ENCODE assay signal across 8 mouse cellular contexts in the genomic region with DNA sequence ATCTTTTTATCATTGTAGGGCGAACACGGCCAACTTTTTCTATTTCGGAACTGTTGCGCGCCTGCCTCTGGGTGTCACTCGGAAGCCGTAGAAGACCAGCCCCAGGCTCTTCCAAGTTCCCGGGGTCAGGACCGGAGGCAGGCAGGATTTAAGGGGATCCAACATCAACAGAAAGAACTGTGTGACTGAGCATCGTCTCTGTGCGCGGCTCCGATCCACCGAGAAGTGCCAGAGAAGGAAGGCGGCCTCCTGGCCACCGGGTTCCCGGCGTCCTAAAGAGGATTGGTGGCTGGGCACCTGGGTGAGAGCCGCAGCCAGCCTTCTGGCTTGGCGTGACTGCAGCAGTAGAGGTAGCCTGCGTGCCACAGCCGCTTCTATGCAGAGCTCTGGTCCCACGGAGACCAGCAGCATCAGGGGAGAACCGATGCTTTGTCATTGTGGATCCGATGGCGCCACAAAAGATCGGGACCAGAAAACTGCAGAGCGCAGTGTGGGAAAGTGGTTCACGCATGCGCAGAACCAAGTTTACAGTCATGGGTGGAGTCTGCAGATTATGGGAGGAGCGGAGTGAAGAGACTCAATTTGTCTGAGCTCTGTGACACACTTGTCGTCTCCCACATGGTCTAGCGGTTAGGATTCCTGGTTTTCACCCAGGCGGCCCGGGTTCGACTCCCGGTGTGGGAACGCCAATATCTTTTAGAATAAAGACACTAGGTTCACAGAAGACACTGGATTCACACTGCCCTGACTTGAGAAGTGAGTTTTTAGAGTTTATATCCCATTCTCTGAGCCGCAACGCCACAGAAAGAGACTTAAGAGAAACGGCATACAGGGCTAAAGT. TPM values are rescaled to one million over a fixed set of nuclear protein-coding genes. Genes with fewer than 3 reads are reported as not detected.
DNase-seq lines count a peak whose midpoint lies in the region; ATAC-seq lines count a peak whose summit lies in the region.

No protein-coding gene starts in this region.

- intact Hi-C loops in gastrocnemius, postnatal 14 days (cut with DNase I; ENCODE audit: low total_unique reads) = loop anchor here (5.0 kb wide), 1 partner anchor 320 kb away; no protein-coding TSS in a partner anchor
- intact Hi-C loops in left cerebral cortex, postnatal 10 days (cut with DNase I) = loop anchor here (2.0 to 10.0 kb wide), 3 partner anchors 265 to 862 kb away; no protein-coding TSS in a partner anchor

- peak; percentile 95 to 100 for DNase-seq in adrenal gland, adult (ENCODE audit: inconsistent age in 2 of 2, low spot score in 1 of 2)
- DNase-seq in embryo, embryonic 10.5 days (ENCODE audit: low spot score) = peak; percentile 99
- peak; percentile 89 for DNase-seq in gastrocnemius, postnatal 14 days
- peak; percentile 93 to 96 for DNase-seq in left cerebral cortex, postnatal 10 days (ENCODE audit: extremely low spot score in 1 of 2, low spot score in 2 of 2)
- peak; percentile 96 for DNase-seq in right cerebral cortex, postnatal 25 days
- DNase-seq in urinary bladder, postnatal 4 days (ENCODE audit: low spot score in 2 of 2) = peak; percentile 88 to 94

- ATAC-seq in inflammation-experienced regulatory T-cells, adult 6 months = peak; percentile 80
- ATAC-seq in megakaryocyte-erythroid progenitor cell, adult 5-6 weeks (replicated peaks; ENCODE audit: low FRiP score, low TSS enrichment, poor library complexity, severe bottlenecking) = peak; percentile 76

RNA-seq across cellular contexts. Expression of a gene that starts 41.7 kb away (rescaled TPM):
- 1 to 10 TPM; 3.6 to 3.8 TPM for total RNA-seq in gastrocnemius, postnatal 14 days (2021)
- polyA plus RNA-seq in inflammation-experienced regulatory T-cells, adult 6 months (2017; shearing (Covaris generic)) = 1 to 10 TPM; 6.1 to 7.6 (median 7.1) TPM
- total RNA-seq in left cerebral cortex, postnatal 10 days (2021) = 1 to 10 TPM; 8.3 to 9.7 TPM
- total RNA-seq in megakaryocyte-erythroid progenitor cell, adult 5-6 weeks (2014; fragmentation: Nextera tagmentation) = 13.3 and 15.0 TPM in 2 replicates
- 29.6 and 38.1 TPM in 2 replicates for total RNA-seq in megakaryocyte-erythroid progenitor cell, adult 5-6 weeks (2017)

RNA-seq across cellular contexts. Expression of a gene that starts 41.8 kb away (rescaled TPM):
- 1 to 10 TPM; 6.5 to 6.9 TPM for total RNA-seq in gastrocnemius, postnatal 14 days (2021)
- 10 to 100 TPM; 10.6 to 12.3 (median 10.6) TPM for polyA plus RNA-seq in inflammation-experienced regulatory T-cells, adult 6 months (2017; shearing (Covaris generic))
- total RNA-seq in left cerebral cortex, postnatal 10 days (2021) = 10 to 100 TPM; 19.9 TPM
- 20.1 and 27.5 TPM in 2 replicates for total RNA-seq in megakaryocyte-erythroid progenitor cell, adult 5-6 weeks (2014; fragmentation: Nextera tagmentation)
- 37.5 and 41.0 TPM in 2 replicates for total RNA-seq in megakaryocyte-erythroid progenitor cell, adult 5-6 weeks (2017)

Comparison
In these comparisons a context has a peak if more than half of its experiments do, and no peak if none do; other contexts are left out.
1. Peak in every context shown above with its lines: DNase-seq and ATAC-seq.